Mouse (Mus musculus) kidney, adult 8-10 months (tissue): ENCODE measurements around the gene Vps13c.

Experiments
- DNase-seq, 2 experiments: peaks; one replicate each; pipeline ENCODE4 v3.0.0; 2022

The Vps13c gene

GRCm38 (mm10) chr9:67839981-67840859, at the start of gene Vps13c:
Gene Vps13c (plus strand): TSS chr9:67840396.
- DNase-seq = peak; percentile 72 to 76

GRCm38 (mm10) chr9:67792405-67792804, 47.8 kb upstream of the Vps13c start:
- DNase-seq = no peak

- DNase-seq = no peak
These were observed 46.7 kb upstream of the Vps13c start for GRCm38 (mm10) chr9:67793501-67793900.

GRCm38 (mm10) chr9:67794216-67794615, 46.0 kb upstream of the Vps13c start:
- no peak for DNase-seq

GRCm38 (mm10) chr9:67794668-67795067, 45.5 kb upstream of the Vps13c start:
- no peak for DNase-seq

GRCm38 (mm10) chr9:67795205-67795675, 45.0 kb upstream of the Vps13c start:
- DNase-seq = no peak

- DNase-seq = no peak
These were observed 40.9 kb upstream of the Vps13c start for GRCm38 (mm10) chr9:67799078-67799819.

GRCm38 (mm10) chr9:67802241-67802640, 38.0 kb upstream of the Vps13c start:
- DNase-seq = peak; percentile 16 to 74

- no peak for DNase-seq
These were observed 33.2 kb upstream of the Vps13c start for GRCm38 (mm10) chr9:67807000-67807399.

GRCm38 (mm10) chr9:67810527-67810926, 29.7 kb upstream of the Vps13c start:
- no peak for DNase-seq

- no peak for DNase-seq
These were observed 29.1 kb upstream of the Vps13c start for GRCm38 (mm10) chr9:67811116-67811515.

- DNase-seq = no peak
These were observed 27.0 kb upstream of the Vps13c start for GRCm38 (mm10) chr9:67813171-67813570.

- DNase-seq = peak; percentile 26 to 27
These were observed 26.4 kb upstream of the Vps13c start for GRCm38 (mm10) chr9:67813665-67814337.

- DNase-seq = no peak
These were observed 23.8 kb upstream of the Vps13c start for GRCm38 (mm10) chr9:67816172-67816928.

- DNase-seq = no peak
These were observed 22.1 kb upstream of the Vps13c start for GRCm38 (mm10) chr9:67817898-67818667.

- DNase-seq = no peak
These were observed 21.6 kb upstream of the Vps13c start for GRCm38 (mm10) chr9:67818668-67818950.

GRCm38 (mm10) chr9:67823131-67823530, 17.1 kb upstream of the Vps13c start:
- no peak for DNase-seq

GRCm38 (mm10) chr9:67825527-67825926, 14.7 kb upstream of the Vps13c start:
- DNase-seq = no peak

GRCm38 (mm10) chr9:67828182-67828581, 12.0 kb upstream of the Vps13c start:
- DNase-seq = peak; percentile 33 to 73

- no peak for DNase-seq
These were observed 9.5 kb upstream of the Vps13c start for GRCm38 (mm10) chr9:67830411-67831358.
